ENCODE assay signal across 8 mouse cellular contexts in genomic region chr9:62847694-62848093, GRCm38 (mm10). TPM values are rescaled to one million over a fixed set of nuclear protein-coding genes. Genes with fewer than 3 reads are reported as not detected.
DNase-seq lines count a peak whose midpoint lies in the region; ATAC-seq and TF ChIP-seq lines count a peak whose summit lies in the region.

No protein-coding gene starts in this region.

- TF ChIP-seq CTCF in cerebellum, adult 2 months (IDR thresholded peaks at IDR 0.05; ENCODE audit: borderline replicate concordance, insufficient read depth, low read depth, low read length) = peak; percentile 97

- ATAC-seq in hindbrain, embryonic 11.5 days (ENCODE audit: low FRiP score) = 0 out of 2 replicates have a peak, but pooled peaks have one; percentile 35

- H3K9ac ChIP-seq in hindbrain, embryonic 11.5 days (ENCODE audit: low read depth, low read length) = no peak overlapping the region

- TF ChIP-seq POLR2A in cerebellum, adult 2 months (IDR thresholded peaks at IDR 0.05; ENCODE audit: borderline replicate concordance, insufficient read depth, low read length) = no peak

- no peaks in the 10 kb centered on the region for H3K4me1 ChIP-seq in cerebellum, adult 2 months (ENCODE audit: control insufficient read depth, insufficient read depth, low read length)
- H3K4me1 ChIP-seq in hindbrain, embryonic 11.5 days (replicated peaks; ENCODE audit: control insufficient read depth, insufficient read depth, low read length) = no peaks in the 10 kb centered on the region

- no peaks in the 10 kb centered on the region for H3K9me3 ChIP-seq in hindbrain, embryonic 11.5 days (ENCODE audit: control insufficient read depth, low read length)

- peak; percentile 87 for DNase-seq in MN1 (ENCODE audit: low spot score)
- DNase-seq in cerebellum, adult 2 months = peak; percentile 76 to 89
- peak; percentile 57 to 95 for DNase-seq in frontal cortex, adult 2 months (ENCODE audit: extremely low spot score in 1 of 2, low spot score in 1 of 2)
- DNase-seq in hindbrain, embryonic 11.5 days (ENCODE audit: low spot score) = peak; percentile 95
- DNase-seq in layer of hippocampus, postnatal 10 days (ENCODE audit: low spot score in 2 of 2) = peak; percentile 94 to 96
- DNase-seq in lung, postnatal 10 days = peak; percentile 93
- DNase-seq in retina, postnatal 1 day = peak; percentile 92
- DNase-seq in thymus, postnatal 4 days = peak; percentile 94

- H3K4me2 ChIP-seq in hindbrain, embryonic 11.5 days (replicated peaks; ENCODE audit: low read depth, low read length) = no peak overlapping the region

- no peak overlapping the region for H3K27ac ChIP-seq in cerebellum, adult 2 months (ENCODE audit: insufficient read depth, low read length)
- no peak overlapping the region for H3K27ac ChIP-seq in hindbrain, embryonic 11.5 days (ENCODE audit: low read depth, low read length)

- no peaks in the 10 kb centered on the region for H3K27me3 ChIP-seq in cerebellum, adult 2 months (ENCODE audit: control insufficient read depth, insufficient read depth, low read length)
- no peaks in the 10 kb centered on the region for H3K27me3 ChIP-seq in hindbrain, embryonic 11.5 days (ENCODE audit: control insufficient read depth, insufficient read depth, low read length)

- 2% methylated on average over 3 of the region's 3 CpGs for WGBS in cerebellum, adult 2 months
- 7% methylated on average over 3 of the region's 3 CpGs for WGBS in hindbrain, embryonic 11.5 days

- H3K4me3 ChIP-seq in cerebellum, adult 2 months (replicated peaks; ENCODE audit: insufficient read depth, low read depth, low read length) = no peak overlapping the region
- H3K4me3 ChIP-seq in hindbrain, embryonic 11.5 days (ENCODE audit: low read depth, low read length) = no peak overlapping the region

- no peaks in the 10 kb centered on the region for H3K36me3 ChIP-seq in hindbrain, embryonic 11.5 days (ENCODE audit: control insufficient read depth, insufficient read depth, low read length)

RNA-seq across cellular contexts. Expression of gene Cln6, which starts 9.1 kb away (rescaled TPM):
- polyA plus RNA-seq in cerebellum, adult 2 months (2012; rRNA removed) = 17.6 and 22.1 TPM in 2 replicates
- polyA plus RNA-seq in frontal cortex, adult 2 months (2012; rRNA removed) = 16.5 and 18.4 TPM in 2 replicates
- 7.9 and 8.5 TPM in 2 replicates for polyA plus RNA-seq in hindbrain, embryonic 11.5 days (2014; fragmentation: Nextera tagmentation; extraction: Ambion mirVana)
- total RNA-seq in layer of hippocampus, postnatal 10 days (2021) = 1 to 10 TPM; 9.2 to 9.7 TPM

RNA-seq across cellular contexts. Expression of gene Calml4, which starts 10.2 kb away (rescaled TPM):
- 5.5 and 9.2 TPM in 2 replicates for polyA plus RNA-seq in cerebellum, adult 2 months (2012; rRNA removed)
- polyA plus RNA-seq in frontal cortex, adult 2 months (2012; rRNA removed) = 0.23 and 0.64 TPM in 2 replicates
- polyA plus RNA-seq in hindbrain, embryonic 11.5 days (2014; fragmentation: Nextera tagmentation; extraction: Ambion mirVana) = 4.5 and 7.5 TPM in 2 replicates
- 1 to 10 TPM; 3.0 to 6.8 TPM for total RNA-seq in layer of hippocampus, postnatal 10 days (2021)

RNA-seq across cellular contexts. Expression of gene Fem1b, which starts 36.0 kb away (rescaled TPM):
- polyA plus RNA-seq in cerebellum, adult 2 months (2012; rRNA removed) = 42.0 and 43.3 TPM in 2 replicates
- 42.9 and 44.5 TPM in 2 replicates for polyA plus RNA-seq in frontal cortex, adult 2 months (2012; rRNA removed)
- 46.9 and 53.7 TPM in 2 replicates for polyA plus RNA-seq in hindbrain, embryonic 11.5 days (2014; fragmentation: Nextera tagmentation; extraction: Ambion mirVana)
- total RNA-seq in layer of hippocampus, postnatal 10 days (2021) = 100 to 1,000 TPM; 114 to 116 TPM
